Comparison of ENCODE assay signal across 9 mouse cellular contexts in genomic region chr2:34599606-34600255, GRCm38 (mm10).
"Had no signal": no experiment of that assay in that cellular context is flagged by ENCODE, and none has a peak within 500 bp of the region (broad histone marks: within the 10 kb centered on the region; RNA-seq: fewer than 3 reads in every experiment).

No protein-coding gene starts in this region.

- DNase-seq: kidney, postnatal 10 days; kidney, postnatal 4 days; left cerebral cortex, postnatal 4 days; lung, adult 18-20 months; midbrain, embryonic 14.5 days; right cerebral cortex, postnatal 4 days; spleen, adult 18-20 months; thymus, adult 2 months; thymus, postnatal 25 days had no signal
